Mouse (Mus musculus) liver, adult 2 months (tissue): ENCODE measurements at regions not wholly inside any gene's neighbourhood (a gene's known extent, or its start where the extent isn't known, plus 50 kb on each side); places are given as distances from the start of the nearest gene placed in this dataset.

Experiments
- DNase-seq: peaks from one replicate; pipeline ENCODE4 v3.0.0-alpha.2; 2011; ENCODE audit warnings: low read depth, low spot score; ENCODE audit errors: extremely low read depth
- H3K27ac ChIP-seq: fragments of 200-500 bp; replicated peaks from 2 replicates; pipeline ENCODE4 v1.5.1; 2012; ENCODE audit warnings: low read depth, mild to moderate bottlenecking, control low read depth, inconsistent platforms, low read length; ENCODE audit not compliant: insufficient read depth
- H3K27me3 ChIP-seq: fragments of 200-500 bp; 2 replicates; pipeline ENCODE4 v1.6.1; 2012; ENCODE audit warnings: mild to moderate bottlenecking, moderate library complexity, low read length, inconsistent platforms; ENCODE audit not compliant: control insufficient read depth, insufficient read depth
- H3K36me3 ChIP-seq: fragments of 200-500 bp; 2 replicates; pipeline ENCODE4 v1.6.1; 2012; ENCODE audit warnings: low read length, inconsistent platforms; ENCODE audit not compliant: control insufficient read depth, insufficient read depth
- H3K4me1 ChIP-seq: fragments of 200-500 bp; 2 replicates; pipeline ENCODE4 v1.6.1; 2011; ENCODE audit warnings: low read length; ENCODE audit not compliant: control insufficient read depth, insufficient read depth
- H3K4me3 ChIP-seq: fragments of 200-500 bp; 2 replicates; pipeline ENCODE4 v1.5.1; 2011; ENCODE audit warnings: low read depth, mild to moderate bottlenecking, control low read depth, low read length, moderate library complexity; ENCODE audit not compliant: insufficient read depth
- H3K79me2 ChIP-seq: fragments of 200-500 bp; 2 replicates; pipeline ENCODE4 v1.6.1; 2012; ENCODE audit warnings: inconsistent platforms, mild to moderate bottlenecking, low read length, moderate library complexity; ENCODE audit not compliant: control insufficient read depth, insufficient read depth
- H3K9ac ChIP-seq: fragments of 200-500 bp; 2 replicates; pipeline ENCODE4 v1.6.1; 2012; ENCODE audit warnings: low read depth, mild to moderate bottlenecking, control low read depth, inconsistent platforms, low read length
- CTCF ChIP-seq: fragments of 200-500 bp; IDR thresholded peaks from 2 replicates; pipeline ENCODE4 v1.5.1; 2011; ENCODE audit warnings: low read depth, low read length, control low read depth
- POLR2A ChIP-seq: fragments of 200-500 bp; IDR thresholded peaks from 2 replicates; pipeline ENCODE4 v1.6.1; 2011; ENCODE audit warnings: low read length, control low read depth; ENCODE audit not compliant: insufficient read depth; ENCODE audit errors: extremely low read depth
- WGBS: fragments of 180-500 bp; shearing (Covaris S2); methylation state at CpG from one replicate; pipeline ENCODE4 v1.1.7; 2018; 5-methylcytosine and 5-hydroxymethylcytosine counted together

- Histone ChIP-seq H3K27me3 (no peaks in the 10 kb centered on the region), H3K27ac (no peak overlapping the region), H3K4me3 (no peak overlapping the region), H3K79me2 (no peaks in the 10 kb centered on the region), H3K36me3 (no peaks in the 10 kb centered on the region), H3K9ac (no peak overlapping the region), H3K4me1 (no peaks in the 10 kb centered on the region)
- TF ChIP-seq POLR2A (no peak), CTCF (no peak)
- no peak for DNase-seq
- 82% methylated on average over 5 of the region's 5 CpGs for WGBS
These were observed 188.6 kb upstream of the 1700066M21Rik start for GRCm38 (mm10) chr1:57188796-57189319.

- H3K4me1 ChIP-seq, result no peaks in the 10 kb centered on the region
- H3K9ac ChIP-seq, result no peak overlapping the region
- TF ChIP-seq CTCF (no peak), POLR2A (no peak)
- H3K4me3 ChIP-seq, result no peak overlapping the region
- H3K27ac ChIP-seq, result no peak overlapping the region
- H3K79me2 ChIP-seq, result no peaks in the 10 kb centered on the region
- WGBS, result 85% methylated on average over 6 of the region's 6 CpGs
- H3K36me3 ChIP-seq, result no peaks in the 10 kb centered on the region
- no peak for DNase-seq
- H3K27me3 ChIP-seq, result 0 out of 2 replicates have a peak, but pooled peaks cover 2% of the 10 kb centered on the region
These were observed 176.1 kb upstream of the 1700066M21Rik start for GRCm38 (mm10) chr1:57201274-57201673.

GRCm38 (mm10) chr1:57204331-57204730, 173.1 kb upstream of the 1700066M21Rik start:
- 0 out of 2 replicates have a peak, but pooled peaks cover 2% of the 10 kb centered on the region for H3K27me3 ChIP-seq
- no peak overlapping the region for H3K4me3 ChIP-seq
- peak; percentile 2 for DNase-seq
- no peaks in the 10 kb centered on the region for H3K79me2 ChIP-seq
- H3K36me3 ChIP-seq, result no peaks in the 10 kb centered on the region
- no peak overlapping the region for H3K9ac ChIP-seq
- no peak overlapping the region for H3K27ac ChIP-seq
- no peaks in the 10 kb centered on the region for H3K4me1 ChIP-seq
- WGBS, result 37% methylated on average over 3 of the region's 3 CpGs
- no peak for TF ChIP-seq POLR2A
- no peak for TF ChIP-seq CTCF

GRCm38 (mm10) chr1:57205198-57205987, 172.0 kb upstream of the 1700066M21Rik start:
- H3K4me3 ChIP-seq, result no peak overlapping the region
- peak; percentile 39 for DNase-seq

GRCm38 (mm10) chr1:57206496-57206895, 170.9 kb upstream of the 1700066M21Rik start:
- Histone ChIP-seq H3K27ac (no peak overlapping the region), H3K4me3 (no peak overlapping the region), H3K36me3 (no peaks in the 10 kb centered on the region), H3K27me3 (0 out of 2 replicates have a peak, but pooled peaks cover 2% of the 10 kb centered on the region), H3K4me1 (no peaks in the 10 kb centered on the region), H3K79me2 (no peaks in the 10 kb centered on the region), H3K9ac (no peak overlapping the region)
- 43% methylated on average over 3 of the region's 3 CpGs for WGBS
- DNase-seq, result peak; percentile 17
- no peak for TF ChIP-seq POLR2A
- TF ChIP-seq CTCF, result no peak

More at GRCm38 (mm10) chr1:57205198-57205987, 172.0 kb upstream of the 1700066M21Rik start:
- no peaks in the 10 kb centered on the region for H3K36me3 ChIP-seq
- H3K79me2 ChIP-seq, result no peaks in the 10 kb centered on the region
- 9% methylated on average over 9 of the region's 9 CpGs for WGBS
- no peaks in the 10 kb centered on the region for H3K4me1 ChIP-seq
- no peak overlapping the region for H3K27ac ChIP-seq
- H3K9ac ChIP-seq, result no peak overlapping the region
- 0 out of 2 replicates have a peak, but pooled peaks cover 2% of the 10 kb centered on the region for H3K27me3 ChIP-seq
- TF ChIP-seq CTCF (peak; percentile 78), POLR2A (no peak)

- Histone ChIP-seq H3K9ac (no peak overlapping the region), H3K4me1 (no peaks in the 10 kb centered on the region), H3K79me2 (no peaks in the 10 kb centered on the region), H3K27me3 (0 out of 2 replicates have a peak, but pooled peaks cover 2% of the 10 kb centered on the region), H3K4me3 (no peak overlapping the region), H3K27ac (no peak overlapping the region), H3K36me3 (no peaks in the 10 kb centered on the region)
- WGBS, result 5% methylated on average over 1 of the region's 1 CpGs
- no peak for DNase-seq
- TF ChIP-seq CTCF, result no peak
- TF ChIP-seq POLR2A, result no peak
These were observed 170.5 kb upstream of the 1700066M21Rik start for GRCm38 (mm10) chr1:57206944-57207343.
